Mouse (Mus musculus) urinary bladder, postnatal 0 days (tissue): ENCODE measurements around the gene 2900026A02Rik. TPM values are rescaled to one million over a fixed set of nuclear protein-coding genes. Genes with fewer than 3 reads are reported as not detected.

ENCODE experiments used
- polyA plus RNA-seq: library from polyadenylated mRNA; unstranded; fragments of >200 nt; fragmentation: Nextera tagmentation; extraction: Ambion mirVana; gene quantifications from 2 replicates; pipeline ENCODE4 v1.2.1, GENCODE M21; 2015

The 2900026A02Rik gene
- polyA plus RNA-seq = 7.1 and 7.9 TPM in 2 replicates

DNA sequence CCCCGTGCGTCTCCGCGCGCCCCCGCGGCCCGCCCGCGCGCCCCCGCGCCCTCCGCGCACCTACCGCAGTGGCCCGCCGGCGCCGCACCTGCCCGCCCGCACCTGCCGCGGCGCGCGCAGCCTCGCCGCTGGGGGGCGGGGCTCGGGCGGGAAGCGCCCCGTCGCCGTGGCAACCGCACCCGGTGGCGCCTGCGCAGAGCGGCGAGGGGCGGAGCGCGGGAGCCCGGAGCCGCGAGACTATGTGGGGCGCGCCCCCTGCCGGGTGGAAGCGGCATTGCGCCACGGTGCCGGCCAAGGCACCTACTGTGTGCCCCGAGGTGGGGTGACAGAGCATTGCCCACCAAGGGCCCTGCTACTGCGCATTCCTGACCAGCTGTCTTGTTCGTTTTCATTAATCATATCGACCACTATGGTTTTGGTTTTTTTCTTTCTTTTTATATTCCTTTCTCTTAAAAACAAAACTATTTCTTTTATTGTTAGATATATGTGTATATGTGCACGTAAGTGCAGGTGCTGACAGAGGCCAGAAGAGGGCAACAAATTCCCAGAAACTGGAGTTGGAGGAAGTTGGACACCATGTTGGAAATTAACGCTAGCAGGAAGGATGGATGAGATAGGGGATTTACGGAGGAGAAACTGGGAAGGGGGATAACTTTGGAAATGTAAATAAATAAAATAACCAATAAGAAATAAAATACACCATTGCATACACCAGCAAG, at the start of gene 2900026A02Rik:
Gene 2900026A02Rik (minus strand): TSS at position 90 of the 719 bp plus-strand sequence.

DNA sequence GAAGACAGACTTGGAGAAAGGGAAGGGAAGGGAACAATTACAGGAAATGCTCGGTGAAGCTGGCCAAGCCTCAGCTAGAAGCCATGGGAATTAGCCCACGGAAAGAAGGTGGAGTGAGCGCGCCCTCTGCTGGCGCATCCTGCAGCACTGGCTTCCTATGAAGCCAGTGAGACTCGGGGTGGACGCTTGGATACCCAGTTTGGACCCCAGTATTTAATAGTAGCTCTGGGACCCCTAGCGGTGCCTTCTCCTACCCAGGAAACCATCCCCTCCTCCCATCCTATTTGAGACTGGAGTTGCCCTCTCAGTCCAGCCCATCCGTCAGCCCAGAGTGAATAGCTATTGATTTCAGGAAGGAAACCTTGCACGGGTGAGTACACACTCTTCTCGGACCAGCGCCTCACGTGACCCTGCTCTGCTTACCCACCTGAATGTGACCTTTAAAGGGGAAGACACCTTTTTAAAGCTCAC, 5.6 kb upstream of the 2900026A02Rik start, which contains the start of gene Tmem211:
Gene Tmem211 (plus strand): TSS at position 278 of the 471 bp plus-strand sequence.

GRCm38 (mm10) chr5:113081439-113081838, 139.6 kb downstream of the 2900026A02Rik start, which contains the start of gene Crybb3:
TSS of gene Crybb3 (minus strand) at chr5:113081584.

GRCm38 (mm10) chr5:113070017-113070416, 151.0 kb downstream of the 2900026A02Rik start, which contains the start of gene Crybb2:
TSS of gene Crybb2 (minus strand) at chr5:113070117.

Other genes with a start within 250 kb of the 2900026A02Rik start
- gene Grk3, start 205.4 kb downstream of the 2900026A02Rik start, polyA plus RNA-seq = 2.3 and 2.4 TPM in 2 replicates
- not detected in 2 replicates for gene Crybb2, start 151.1 kb downstream of the 2900026A02Rik start, polyA plus RNA-seq
- 4.3 and 7.2 TPM in 2 replicates for gene Crybb3, start 139.7 kb downstream of the 2900026A02Rik start, polyA plus RNA-seq
- not detected in 2 replicates for gene Tmem211, start 5.7 kb upstream of the 2900026A02Rik start, polyA plus RNA-seq
- gene Sgsm1, start 89.5 kb upstream of the 2900026A02Rik start, polyA plus RNA-seq = 3.2 and 4.1 TPM in 2 replicates
- gene Aym1, start 136.1 kb upstream of the 2900026A02Rik start, polyA plus RNA-seq = not detected in 2 replicates